Mouse (Mus musculus) midbrain, embryonic 13.5 days (tissue): Measurements from ENCODE around the gene Ntan1. TPM values are rescaled to one million over a fixed set of nuclear protein-coding genes. Genes with fewer than 3 reads are reported as not detected.

Source experiments
- ATAC-seq: fragments of 200-750 bp; cut with Nextera tagmentation; 2 replicates; pipeline ENCODE4 v1.8.0; 2017; ENCODE audit warnings: mild to moderate bottlenecking, moderate TSS enrichment, moderate library complexity
- H3K27ac ChIP-seq: fragments of 300-500 bp; sonication (generic); 2 replicates; pipeline ENCODE4 v1.5.1; 2015; ENCODE audit warnings: inconsistent platforms, mild to moderate bottlenecking, moderate library complexity
- H3K27me3 ChIP-seq: fragments of 300-500 bp; sonication (generic); 2 replicates; pipeline ENCODE4 v1.6.1; 2015; ENCODE audit warnings: mild to moderate bottlenecking, inconsistent platforms
- H3K36me3 ChIP-seq: fragments of 300-500 bp; sonication (generic); 2 replicates; pipeline ENCODE4 v1.6.1; 2015; ENCODE audit warnings: mild to moderate bottlenecking, inconsistent platforms
- H3K4me1 ChIP-seq: fragments of 300-500 bp; sonication (generic); replicated peaks from 2 replicates; pipeline ENCODE4 v1.6.1; 2015; ENCODE audit warnings: inconsistent platforms
- H3K4me2 ChIP-seq: fragments of 300-500 bp; sonication (generic); replicated peaks from 2 replicates; pipeline ENCODE4 v1.6.1; 2015; ENCODE audit warnings: moderate library complexity, mild to moderate bottlenecking, inconsistent platforms
- H3K4me3 ChIP-seq: fragments of 300-500 bp; sonication (generic); replicated peaks from 2 replicates; pipeline ENCODE4 v1.5.1; 2015; ENCODE audit warnings: mild to moderate bottlenecking, inconsistent platforms
- H3K9ac ChIP-seq: fragments of 300-500 bp; sonication (generic); replicated peaks from 2 replicates; pipeline ENCODE4 v1.6.1; 2015; ENCODE audit warnings: mild to moderate bottlenecking, inconsistent platforms
- H3K9me3 ChIP-seq: fragments of 300-500 bp; sonication (generic); 2 replicates; pipeline ENCODE4 v1.6.1; 2016; ENCODE audit warnings: mild to moderate bottlenecking, inconsistent platforms
- WGBS: fragments of 180-500 bp; shearing (Covaris S2); methylation state at CpG from one replicate; pipeline ENCODE4 v1.1.7; 2015; 5-methylcytosine and 5-hydroxymethylcytosine counted together
- microRNA-seq: library from miRNA; unstranded; fragments of <30 nt; microRNA quantifications from one replicate; pipeline ENCODE4, GENCODE M21; 2016
- polyA plus RNA-seq: library from polyadenylated mRNA; unstranded; fragments of >200 nt; fragmentation: Nextera tagmentation; extraction: Ambion mirVana; gene quantifications from 2 replicates; pipeline ENCODE4 v1.2.1, GENCODE M21; 2015

Ntan1 gene
- polyA plus RNA-seq, 1 experiment from 2014 or later: 217 TPM

DNA sequence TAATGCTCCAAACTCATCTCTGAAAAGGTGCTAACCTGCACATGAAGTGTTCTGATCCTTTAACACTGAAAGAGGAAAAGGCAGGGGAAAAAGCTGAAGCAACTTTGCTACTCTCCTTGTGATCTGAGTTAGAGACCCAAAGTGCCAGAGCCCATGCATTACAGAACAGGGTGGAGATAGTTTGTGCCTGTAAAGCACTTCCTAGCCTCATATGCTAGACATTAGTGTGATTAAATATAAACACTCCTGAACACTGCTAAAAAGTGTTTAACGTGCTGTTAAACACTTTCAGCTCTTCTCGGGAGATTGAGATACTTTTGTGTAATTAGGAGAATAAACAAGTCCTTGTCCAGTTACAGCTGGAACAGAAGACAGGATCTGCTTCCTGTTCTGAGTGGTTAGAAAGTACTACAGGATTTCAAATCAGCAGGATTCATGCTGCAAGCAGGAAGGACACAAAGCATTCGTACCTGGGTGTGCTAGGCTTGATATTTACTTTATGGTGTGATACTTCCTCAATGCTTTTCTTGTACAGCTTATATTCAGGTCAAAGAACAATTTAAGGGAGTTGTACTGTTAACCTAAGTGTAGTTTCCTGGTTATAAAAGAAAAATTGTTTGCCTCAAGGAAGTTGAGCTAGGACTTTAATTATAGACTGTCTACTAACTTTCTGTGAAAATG, 64.6 kb downstream of the Ntan1 start:
- Histone ChIP-seq H3K36me3 (peaks cover 10% of the 10 kb centered on the region; the same call in 1 of the 2 replicates), H3K4me2 (no peak overlapping the region), H3K9me3 (no peaks in the 10 kb centered on the region), H3K9ac (no peak overlapping the region), H3K27me3 (no peaks in the 10 kb centered on the region), H3K4me1 (no peaks in the 10 kb centered on the region), H3K27ac (no peak overlapping the region), H3K4me3 (no peak overlapping the region)
- 81% methylated on average over 3 of the region's 3 CpGs for WGBS
- ATAC-seq: no peak

Small RNAs within 50 kb of the gene (microRNA-seq; reads per million reads assigned to microRNA genes)
- not detected for gene Gm27734

Other genes with a start within 250 kb of the Ntan1 start
- 37.7 and 39.9 TPM in 2 replicates for gene Parn, start 150.7 kb upstream of the Ntan1 start, polyA plus RNA-seq
- 53.7 and 54.5 TPM in 2 replicates for gene Bfar, start 147.0 kb upstream of the Ntan1 start, polyA plus RNA-seq
- 8.9 and 9.0 TPM in 2 replicates for gene 3110001I22Rik, start 146.9 kb upstream of the Ntan1 start, polyA plus RNA-seq
- 0.21 and 0.47 TPM in 2 replicates for gene Pla2g10, start 87.9 kb upstream of the Ntan1 start, polyA plus RNA-seq
- 123 and 130 TPM in 2 replicates for gene Rrn3, start 38.1 kb upstream of the Ntan1 start, polyA plus RNA-seq
- gene Pdxdc1, start 84.3 kb downstream of the Ntan1 start, polyA plus RNA-seq: 66.3 and 68.7 TPM in 2 replicates
- gene Mpv17l, start 84.3 kb downstream of the Ntan1 start, polyA plus RNA-seq: 9.3 and 11.7 TPM in 2 replicates
- gene 2900011O08Rik, start 167.8 kb downstream of the Ntan1 start, polyA plus RNA-seq: 111 and 122 TPM in 2 replicates
- 1.9 and 2.0 TPM in 2 replicates for gene Ifitm7, start 168.0 kb downstream of the Ntan1 start, polyA plus RNA-seq